Mouse (Mus musculus) limb, embryonic 14.5 days (tissue): ENCODE data around the gene Afdn. TPM values are rescaled to one million over a fixed set of nuclear protein-coding genes. Genes with fewer than 3 reads are reported as not detected.
A peak's percentile ranks its signal among the peaks of the same experiment; 100 is the strongest.

Experiments used
- ATAC-seq: fragments of 200-750 bp; cut with Nextera tagmentation; 2 replicates; pipeline ENCODE4 v1.8.0; 2017; ENCODE audit warnings: low read depth, moderate number of reproducible peaks, moderate TSS enrichment; ENCODE audit not compliant: low FRiP score
- DNase-seq: peaks from one replicate; pipeline ENCODE4 v3.0.0-alpha.2; 2015; ENCODE audit warnings: low spot score
- H3K27ac ChIP-seq: fragments of 300-500 bp; sonication (generic); replicated peaks from 2 replicates; pipeline ENCODE4 v1.5.1; 2014; ENCODE audit warnings: low read depth, mild to moderate bottlenecking, low read length, moderate library complexity, mixed read lengths
- H3K27me3 ChIP-seq: fragments of 300-500 bp; sonication (generic); 2 replicates; pipeline ENCODE4 v1.6.1; 2014; ENCODE audit warnings: low read length, mixed read lengths; ENCODE audit not compliant: control insufficient read depth, insufficient read depth
- H3K36me3 ChIP-seq: fragments of 300-500 bp; sonication (generic); 2 replicates; pipeline ENCODE4 v1.6.1; 2014; ENCODE audit warnings: mild to moderate bottlenecking, low read length, moderate library complexity, mixed read lengths; ENCODE audit not compliant: control insufficient read depth, insufficient read depth
- H3K4me1 ChIP-seq: fragments of 300-500 bp; sonication (generic); 2 replicates; pipeline ENCODE4 v1.6.1; 2014; ENCODE audit warnings: antibody characterized with exemption, low read length, mixed read lengths; ENCODE audit not compliant: control insufficient read depth, insufficient read depth
- H3K4me2 ChIP-seq: fragments of 300-500 bp; sonication (generic); replicated peaks from 2 replicates; pipeline ENCODE4 v1.6.1; 2014; ENCODE audit warnings: low read depth, mild to moderate bottlenecking, low read length, moderate library complexity; ENCODE audit not compliant: severe bottlenecking
- H3K4me3 ChIP-seq: fragments of 300-500 bp; sonication (generic); replicated peaks from 2 replicates; pipeline ENCODE4 v1.5.1; 2014; ENCODE audit warnings: low read length
- H3K9ac ChIP-seq: fragments of 300-500 bp; sonication (generic); 2 replicates; pipeline ENCODE4 v1.6.1; 2014; ENCODE audit warnings: mild to moderate bottlenecking, low read depth, low read length, moderate library complexity; ENCODE audit not compliant: severe bottlenecking
- H3K9me3 ChIP-seq: fragments of 300-500 bp; sonication (generic); 2 replicates; pipeline ENCODE4 v1.6.1; 2016; ENCODE audit warnings: low read length; ENCODE audit not compliant: control insufficient read depth
- POLR2A ChIP-seq: fragments of 200-500 bp; IDR thresholded peaks from 2 replicates; pipeline ENCODE4 v1.8.0; 2012; ENCODE audit warnings: inconsistent platforms, mild to moderate bottlenecking, moderate library complexity, borderline replicate concordance; ENCODE audit not compliant: insufficient read depth, insufficient read length; ENCODE audit errors: extremely low read depth
- WGBS: fragments of 180-500 bp; shearing (Covaris S2); extraction: QIAGEN DNeasy Blood & Tissue Kit; methylation state at CpG from one replicate; pipeline ENCODE4 v1.1.7; 2014; 5-methylcytosine and 5-hydroxymethylcytosine counted together
- polyA plus RNA-seq, 2 experiments: library from polyadenylated mRNA; depleted of rRNA in 1 of 2; stranded (reverse) in 1 of 2; unstranded in 1 of 2; fragments of >200 nt; fragmentation: Nextera tagmentation in 1 of 2; extraction: Ambion mirVana in 1 of 2; gene quantifications; 2 replicates each; pipeline versions ENCODE4 v1.2.1 to v1.2.3; 2012 to 2014

Gene Afdn
- polyA plus RNA-seq, 2 experiments, result 58.9 to 76.7 TPM

GRCm38 (mm10) chr17:13738121-13738776 lies 22.1 kb upstream of the Afdn start:
- H3K36me3 ChIP-seq, result no peaks in the 10 kb centered on the region
- no peak overlapping the region for H3K27ac ChIP-seq
- no peaks in the 10 kb centered on the region for H3K27me3 ChIP-seq
- 58% methylated on average over 7 of the region's 7 CpGs for WGBS
- no peak overlapping the region for H3K4me2 ChIP-seq
- H3K4me1 ChIP-seq, result peaks cover 17% of the 10 kb centered on the region
- no peak overlapping the region for H3K4me3 ChIP-seq
- DNase-seq, result no peak
- no peaks in the 10 kb centered on the region for H3K9me3 ChIP-seq
- no peak for TF ChIP-seq POLR2A
- H3K9ac ChIP-seq, result no peak overlapping the region
- peak; percentile 63 for ATAC-seq

GRCm38 (mm10) chr17:13738916-13739315 lies 21.4 kb upstream of the Afdn start:
- TF ChIP-seq POLR2A, result no peak
- H3K4me3 ChIP-seq, result no peak overlapping the region
- H3K36me3 ChIP-seq, result no peaks in the 10 kb centered on the region
- ATAC-seq (no peak), DNase-seq (no peak)
- H3K9ac ChIP-seq, result no peak overlapping the region
- 98% methylated on average over 2 of the region's 2 CpGs for WGBS
- H3K27ac ChIP-seq, result no peak overlapping the region
- H3K27me3 ChIP-seq, result no peaks in the 10 kb centered on the region
- peaks cover 23% of the 10 kb centered on the region for H3K4me1 ChIP-seq
- H3K4me2 ChIP-seq, result no peak overlapping the region
- H3K9me3 ChIP-seq, result no peaks in the 10 kb centered on the region

GRCm38 (mm10) chr17:13739981-13740380 lies 20.4 kb upstream of the Afdn start:
- WGBS, result 69% methylated on average over 5 of the region's 5 CpGs
- Histone ChIP-seq H3K27me3 (no peaks in the 10 kb centered on the region), H3K4me2 (no peak overlapping the region), H3K9me3 (no peaks in the 10 kb centered on the region), H3K4me1 (peaks cover 34% of the 10 kb centered on the region), H3K36me3 (no peaks in the 10 kb centered on the region), H3K9ac (no peak overlapping the region), H3K27ac (no peak overlapping the region), H3K4me3 (no peak overlapping the region)
- TF ChIP-seq POLR2A, result no peak
- ATAC-seq (no peak), DNase-seq (no peak)

- DNase-seq (no peak), ATAC-seq (no peak)
- Histone ChIP-seq H3K4me1 (peaks cover 37% of the 10 kb centered on the region), H3K27me3 (no peaks in the 10 kb centered on the region), H3K27ac (no peak overlapping the region), H3K9ac (no peak overlapping the region), H3K4me2 (no peak overlapping the region), H3K36me3 (no peaks in the 10 kb centered on the region), H3K9me3 (no peaks in the 10 kb centered on the region), H3K4me3 (no peak overlapping the region)
- TF ChIP-seq POLR2A, result no peak
- 22% methylated on average over 2 of the region's 2 CpGs for WGBS
Measured at GRCm38 (mm10) chr17:13740796-13741195, 19.5 kb upstream of the Afdn start.

GRCm38 (mm10) chr17:13741611-13742010 lies 18.7 kb upstream of the Afdn start:
- TF ChIP-seq POLR2A, result no peak
- WGBS, result 87% methylated on average over 7 of the region's 7 CpGs
- H3K4me2 ChIP-seq, result no peak overlapping the region
- no peak overlapping the region for H3K27ac ChIP-seq
- no peak for ATAC-seq
- no peak overlapping the region for H3K9ac ChIP-seq
- no peak for DNase-seq
- H3K36me3 ChIP-seq, result no peaks in the 10 kb centered on the region
- peaks cover 37% of the 10 kb centered on the region for H3K4me1 ChIP-seq
- H3K27me3 ChIP-seq, result no peaks in the 10 kb centered on the region
- H3K9me3 ChIP-seq, result no peaks in the 10 kb centered on the region
- no peak overlapping the region for H3K4me3 ChIP-seq
